Mouse (Mus musculus) liver, postnatal 0 days (tissue): ENCODE measurements around the gene Magi2. TPM values are rescaled to one million over a fixed set of nuclear protein-coding genes. Genes with fewer than 3 reads are reported as not detected.
"Not testable (repeated sequence)": the region's sequence is repeated elsewhere in the genome, so short reads cannot be mapped to it uniquely, and the experiment has no call there.

ENCODE experiments used
- ATAC-seq: fragments of 200-750 bp; cut with Nextera tagmentation; 2 replicates; pipeline ENCODE4 v1.8.0; 2017; ENCODE audit warnings: mild to moderate bottlenecking, moderate library complexity
- DNase-seq: peaks from one replicate; pipeline ENCODE4 v3.0.0-alpha.2; 2016
- H3K27ac ChIP-seq: fragments of 300-500 bp; sonication (generic); 2 replicates; pipeline ENCODE4 v1.5.1; 2014; ENCODE audit warnings: antibody characterized with exemption, moderate library complexity, mild to moderate bottlenecking, low read depth
- H3K27me3 ChIP-seq: fragments of 300-500 bp; sonication (generic); 2 replicates; pipeline ENCODE4 v1.6.1; 2014; ENCODE audit warnings: low read length, control low read depth, mixed read lengths; ENCODE audit not compliant: insufficient read depth
- H3K36me3 ChIP-seq: fragments of 300-500 bp; sonication (generic); replicated peaks from 2 replicates; pipeline ENCODE4 v1.6.1; 2014; ENCODE audit warnings: mild to moderate bottlenecking, control low read depth, low read length, moderate library complexity, mixed read lengths; ENCODE audit not compliant: insufficient read depth
- H3K4me1 ChIP-seq: fragments of 300-500 bp; sonication (generic); 2 replicates; pipeline ENCODE4 v1.6.1; 2014; ENCODE audit warnings: antibody characterized with exemption, mild to moderate bottlenecking, control low read depth; ENCODE audit not compliant: insufficient read depth
- H3K4me2 ChIP-seq: fragments of 300-500 bp; sonication (generic); 2 replicates; pipeline ENCODE4 v1.6.1; 2014; ENCODE audit warnings: low read depth, mild to moderate bottlenecking, low read length, moderate library complexity, mixed read lengths
- H3K4me3 ChIP-seq: fragments of 300-500 bp; sonication (generic); 2 replicates; pipeline ENCODE4 v1.5.1; 2014; ENCODE audit warnings: low read depth, low read length
- H3K9ac ChIP-seq: fragments of 300-500 bp; sonication (generic); replicated peaks from 2 replicates; pipeline ENCODE4 v1.6.1; 2014; ENCODE audit warnings: mild to moderate bottlenecking, moderate library complexity
- H3K9me3 ChIP-seq: fragments of 300-500 bp; sonication (generic); 2 replicates; pipeline ENCODE4 v1.6.1; 2016; ENCODE audit warnings: mild to moderate bottlenecking, control low read depth, low read length, mixed read lengths
- CTCF ChIP-seq: sonication (generic); IDR thresholded peaks from 2 replicates; pipeline ENCODE4 v1.5.1; 2016; ENCODE audit warnings: antibody characterized with exemption, low read depth
- EP300 ChIP-seq: IDR thresholded peaks from 2 replicates; pipeline ENCODE4 v1.6.1; 2016; ENCODE audit warnings: antibody characterized with exemption, low read depth, mild to moderate bottlenecking
- WGBS: fragments of 180-500 bp; shearing (Covaris S2); extraction: QIAGEN DNeasy Blood & Tissue Kit; methylation state at CpG from one replicate; pipeline ENCODE4 v1.1.7; 2014; ENCODE audit not compliant: insufficient replicate concordance; 5-methylcytosine and 5-hydroxymethylcytosine counted together
- polyA plus RNA-seq: library from polyadenylated mRNA; unstranded; fragments of >200 nt; fragmentation: Nextera tagmentation; extraction: Ambion mirVana; gene quantifications from 2 replicates; pipeline ENCODE4 v1.2.1, GENCODE M21; 2015

Magi2 gene
- polyA plus RNA-seq, 1 experiment from 2014 or later = 0.08 TPM

GRCm38 (mm10) chr5:19400299-19400698, 173.5 kb downstream of the Magi2 start:
- H3K27me3 ChIP-seq = no peaks in the 10 kb centered on the region

GRCm38 (mm10) chr5:19400738-19401408, 174.0 kb downstream of the Magi2 start:
- H3K9ac ChIP-seq = no peak overlapping the region
- no peak overlapping the region for H3K4me2 ChIP-seq
- H3K9me3 ChIP-seq = no peaks in the 10 kb centered on the region
- 41% methylated on average over 5 of the region's 5 CpGs for WGBS
- no peak overlapping the region for H3K4me3 ChIP-seq
- no peaks in the 10 kb centered on the region for H3K27me3 ChIP-seq
- H3K4me1 ChIP-seq = no peaks in the 10 kb centered on the region
- no peaks in the 10 kb centered on the region for H3K36me3 ChIP-seq
- no peak for TF ChIP-seq EP300
- peak; percentile 67 for TF ChIP-seq CTCF
- ATAC-seq = peak; percentile 48; the same call in 1 of the 2 replicates
- H3K27ac ChIP-seq = no peak overlapping the region
- DNase-seq = no peak

More at GRCm38 (mm10) chr5:19400299-19400698, 173.5 kb downstream of the Magi2 start:
- no peak for DNase-seq
- Histone ChIP-seq H3K9ac (no peak overlapping the region), H3K4me2 (no peak overlapping the region), H3K4me3 (no peak overlapping the region), H3K27ac (no peak overlapping the region), H3K9me3 (no peaks in the 10 kb centered on the region), H3K36me3 (no peaks in the 10 kb centered on the region), H3K4me1 (no peaks in the 10 kb centered on the region)
- no peak for ATAC-seq
- WGBS = 75% methylated on average over 4 of the region's 4 CpGs
- TF ChIP-seq CTCF = no peak
- TF ChIP-seq EP300 = no peak

DNA sequence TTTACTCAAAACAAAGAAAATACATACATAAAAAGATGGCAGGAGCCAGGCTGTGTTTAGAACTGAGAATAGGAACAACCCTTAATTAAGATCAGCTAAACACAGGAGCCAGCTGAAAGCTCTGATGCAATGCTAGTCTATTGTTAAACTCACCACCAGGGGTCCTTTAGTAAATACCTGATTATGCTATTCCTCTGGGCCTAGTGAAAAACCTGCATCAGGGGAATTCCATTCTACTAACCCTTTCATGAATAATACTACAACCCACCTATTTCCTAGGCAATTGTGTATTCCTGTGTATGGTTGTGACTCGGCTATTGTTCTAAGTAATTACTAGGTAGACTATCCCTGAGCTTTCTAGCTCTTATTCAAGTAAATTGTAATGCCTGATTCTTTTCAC, 177.4 kb downstream of the Magi2 start:
- whole genome bisulfite sequencing = 69% methylated on average over 1 of the region's 1 CpGs
- not testable (repeated sequence) for H3K27me3 ChIP-seq, H3K4me3 ChIP-seq, H3K36me3 ChIP-seq, H3K9me3 ChIP-seq, DNase-seq, H3K4me2 ChIP-seq, H3K9ac ChIP-seq, ATAC-seq, H3K27ac ChIP-seq, H3K4me1 ChIP-seq

DNA sequence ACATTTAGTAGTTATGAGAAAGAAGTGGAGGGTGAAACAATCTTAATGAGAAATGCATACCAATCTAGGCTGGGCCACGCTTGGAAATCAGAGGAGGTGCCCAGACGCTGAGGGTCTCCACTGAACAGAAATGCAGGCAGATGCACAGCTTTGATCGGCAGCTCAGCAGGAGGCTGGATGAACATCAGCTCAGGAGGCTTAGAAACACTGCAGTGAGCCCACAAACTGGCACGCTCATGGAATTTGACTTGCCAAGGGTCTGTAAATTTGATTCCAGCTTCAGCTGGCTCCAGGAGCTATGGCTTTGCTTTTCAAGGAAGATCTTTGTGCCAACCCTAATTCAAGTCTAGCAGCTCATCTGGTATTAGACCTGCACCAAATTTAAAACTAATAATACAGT, 187.7 kb downstream of the Magi2 start:
- no peak overlapping the region for H3K4me3 ChIP-seq
- no peak overlapping the region for H3K27ac ChIP-seq
- no peaks in the 10 kb centered on the region for H3K36me3 ChIP-seq
- TF ChIP-seq EP300 (no peak), CTCF (no peak)
- no peaks in the 10 kb centered on the region for H3K4me1 ChIP-seq
- no peak for ATAC-seq
- no peaks in the 10 kb centered on the region for H3K27me3 ChIP-seq
- no peak overlapping the region for H3K9ac ChIP-seq
- 67% methylated on average over 4 of the region's 4 CpGs for WGBS
- H3K9me3 ChIP-seq = no peaks in the 10 kb centered on the region
- no peak for DNase-seq
- H3K4me2 ChIP-seq = no peak overlapping the region

DNA sequence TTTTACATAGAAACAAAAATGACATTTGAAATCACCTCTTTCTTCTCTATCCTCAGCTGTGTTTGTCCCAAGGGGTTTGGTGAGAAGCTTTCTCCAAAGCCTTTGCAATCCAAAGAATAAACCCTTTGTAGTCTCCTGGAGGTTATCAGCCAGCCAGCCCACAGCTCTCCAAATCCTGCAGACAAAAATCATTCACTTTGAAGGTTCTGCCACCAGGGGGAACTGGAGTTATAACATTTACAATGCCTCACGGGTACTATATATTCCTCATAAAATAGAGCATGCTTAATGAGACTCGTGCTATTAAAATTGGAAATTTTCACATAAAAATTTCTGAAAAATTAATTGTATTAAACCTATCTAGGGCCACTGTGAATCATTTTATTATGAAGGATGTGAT, 202.5 kb downstream of the Magi2 start:
- ATAC-seq (no peak), DNase-seq (no peak)
- no peak for TF ChIP-seq EP300
- TF ChIP-seq CTCF = peak; percentile 16; the same call in 1 of the 2 replicates

DNA sequence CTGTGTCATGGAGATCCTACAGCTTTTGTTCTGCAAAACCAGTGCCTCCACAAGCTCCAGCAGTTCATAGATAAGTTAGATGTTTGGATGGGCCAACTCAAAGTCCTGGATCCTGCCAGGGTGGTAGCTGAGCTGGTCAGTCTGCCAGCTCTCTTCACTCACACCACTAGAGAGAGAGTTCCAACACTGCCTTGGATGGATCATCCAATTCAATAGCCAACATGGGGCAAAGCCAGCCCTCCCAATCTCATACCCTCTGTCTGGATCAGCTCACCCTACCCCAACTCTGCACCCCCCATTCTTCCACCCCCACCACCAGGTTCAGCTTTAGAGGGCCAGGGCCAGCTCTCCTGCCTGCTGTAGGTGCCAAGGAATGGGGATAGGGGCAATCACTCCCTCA, 235.7 kb downstream of the Magi2 start:
- TF ChIP-seq EP300 (no peak), CTCF (no peak)
- H3K9me3 ChIP-seq = no peaks in the 10 kb centered on the region
- H3K4me1 ChIP-seq = no peaks in the 10 kb centered on the region
- H3K27me3 ChIP-seq = no peaks in the 10 kb centered on the region
- ATAC-seq (no peak), DNase-seq (no peak)
- no peak overlapping the region for H3K4me3 ChIP-seq
- no peaks in the 10 kb centered on the region for H3K36me3 ChIP-seq
- no peak overlapping the region for H3K27ac ChIP-seq
- H3K4me2 ChIP-seq = no peak overlapping the region
- no peak overlapping the region for H3K9ac ChIP-seq

More for the DNA sequence above, 202.5 kb downstream of the Magi2 start:
- Histone ChIP-seq H3K36me3 (no peaks in the 10 kb centered on the region), H3K9ac (no peak overlapping the region), H3K4me3 (no peak overlapping the region), H3K4me2 (no peak overlapping the region), H3K4me1 (no peaks in the 10 kb centered on the region), H3K27me3 (no peaks in the 10 kb centered on the region), H3K9me3 (no peaks in the 10 kb centered on the region), H3K27ac (no peak overlapping the region)
- 32% methylated on average over 2 of the region's 2 CpGs for WGBS

- no peak overlapping the region for H3K4me2 ChIP-seq
- H3K27me3 ChIP-seq = no peaks in the 10 kb centered on the region
- 44% methylated on average over 2 of the region's 2 CpGs for WGBS
- H3K4me1 ChIP-seq = no peaks in the 10 kb centered on the region
- DNase-seq = no peak
- H3K9ac ChIP-seq = no peak overlapping the region
- no peak overlapping the region for H3K4me3 ChIP-seq
- H3K27ac ChIP-seq = no peak overlapping the region
- no peak for TF ChIP-seq CTCF
- no peak for TF ChIP-seq EP300
- H3K9me3 ChIP-seq = no peaks in the 10 kb centered on the region
- no peaks in the 10 kb centered on the region for H3K36me3 ChIP-seq
- ATAC-seq = no peak
These were observed 238.5 kb downstream of the Magi2 start for GRCm38 (mm10) chr5:19465383-19465782.
